Mouse (Mus musculus) liver, embryonic 14.5 days (tissue): ENCODE results near the gene Spcs3.

ENCODE experiments used
- CTCF ChIP-seq: IDR thresholded peaks from 2 replicates; pipeline ENCODE4 v1.5.1; 2016; ENCODE audit warnings: antibody characterized with exemption, low read depth, control low read depth
- EP300 ChIP-seq: IDR thresholded peaks from 2 replicates; pipeline ENCODE4 v1.6.1; 2016; ENCODE audit warnings: antibody characterized with exemption, low read depth

- TF ChIP-seq CTCF (no peak), EP300 (no peak)
Measured at GRCm38 (mm10) chr8:54541331-54541730, 11.5 kb upstream of the Spcs3 start.
